Mouse (Mus musculus): ENCODE data around the gene Mt1. TPM values are rescaled to one million over a fixed set of nuclear protein-coding genes. Genes with fewer than 3 reads are reported as not detected.

Gene Mt1
- polyA plus RNA-seq, 1 experiment from 2014 or later = 57.4 TPM

DNA sequence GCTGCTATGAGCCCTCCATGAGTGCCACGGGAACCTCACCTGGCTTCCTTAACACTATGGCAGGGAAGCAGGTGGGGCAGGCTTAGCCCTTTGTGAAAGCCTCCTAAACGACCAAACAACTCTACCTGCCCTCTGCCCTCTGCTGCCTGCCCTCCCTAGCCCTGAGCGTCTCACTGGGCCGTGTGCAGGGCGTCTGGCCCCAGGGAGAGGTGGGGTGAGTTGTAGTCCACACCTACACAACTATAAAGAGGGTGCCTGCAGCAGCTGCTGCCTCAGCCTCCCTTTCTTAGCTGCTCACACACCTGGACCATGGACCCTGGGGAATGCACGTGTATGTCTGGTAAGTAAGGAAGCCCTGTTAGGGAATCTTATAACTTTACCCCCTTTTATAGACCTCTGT is 41.9 kb upstream of the Mt1 start, which contains the start of gene Mt4:
Gene Mt4 (plus strand): TSS at position 265 of the 400 bp plus-strand sequence.
- Histone ChIP-seq H3K4me2 (no peak within 1 kb of the TSS), H3K36me3 (ENCODE audit: insufficient read depth) (no peaks in the 10 kb centered on the region), H3K4me1 (ENCODE audit: insufficient read depth) (no peaks in the 10 kb centered on the region), H3K9me3 (ENCODE audit: low read depth, low read length) (no peaks in the 10 kb centered on the region), H3K9ac (no peak within 1 kb of the TSS), H3K27me3 (ENCODE audit: insufficient read depth, low read length) (no peaks in the 10 kb centered on the region), H3K4me3 (ENCODE audit: low read depth, low read length) (no peak within 1 kb of the TSS), H3K27ac (ENCODE audit: low read depth) (no peak within 1 kb of the TSS)
- ATAC-seq (ENCODE audit: insufficient read depth) (no peak), DNase-seq (no peak)
- TF ChIP-seq CTCF (IDR thresholded peaks at IDR 0.05; ENCODE audit: low read depth) = no peak
- 48% methylated on average over 6 of the region's 6 CpGs for WGBS

DNA sequence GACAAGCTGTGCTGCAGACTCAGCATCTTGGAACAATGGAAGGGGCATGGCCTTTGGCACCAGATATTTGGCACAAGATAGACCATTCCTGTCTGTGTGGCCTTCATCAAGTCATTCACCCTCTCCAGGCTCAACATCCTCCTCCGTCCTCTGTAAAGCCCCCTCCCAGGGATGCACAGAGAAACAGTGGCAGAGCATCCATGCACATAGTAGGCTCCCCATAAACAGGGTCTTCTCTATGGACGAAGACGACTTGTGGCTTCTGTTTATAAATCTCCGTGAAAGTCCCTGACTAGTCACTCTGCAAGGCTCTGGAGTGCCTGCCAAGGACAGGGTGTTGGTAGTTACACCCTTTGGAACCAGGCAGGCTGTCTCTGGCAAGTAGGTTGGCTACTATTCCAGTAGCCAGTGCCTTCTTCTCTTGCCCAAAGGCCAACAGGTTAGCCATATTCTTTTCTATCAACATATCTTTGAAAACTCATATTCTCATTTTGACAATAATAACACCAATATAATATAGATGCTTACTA is 38.6 kb upstream of the Mt1 start:
- Histone ChIP-seq H3K4me1 (ENCODE audit: insufficient read depth) (no peaks in the 10 kb centered on the region), H3K4me2 (no peak overlapping the region), H3K9ac (no peak overlapping the region), H3K27me3 (ENCODE audit: insufficient read depth, low read length) (no peaks in the 10 kb centered on the region), H3K36me3 (ENCODE audit: insufficient read depth) (no peaks in the 10 kb centered on the region), H3K4me3 (ENCODE audit: low read depth, low read length) (no peak overlapping the region), H3K27ac (ENCODE audit: low read depth) (no peak overlapping the region), H3K9me3 (ENCODE audit: low read depth, low read length) (no peaks in the 10 kb centered on the region)
- 85% methylated on average over 4 of the region's 4 CpGs for WGBS
- DNase-seq = no peak
- TF ChIP-seq CTCF (IDR thresholded peaks at IDR 0.05; ENCODE audit: low read depth) = no peak
- no peak for ATAC-seq (ENCODE audit: insufficient read depth)

DNA sequence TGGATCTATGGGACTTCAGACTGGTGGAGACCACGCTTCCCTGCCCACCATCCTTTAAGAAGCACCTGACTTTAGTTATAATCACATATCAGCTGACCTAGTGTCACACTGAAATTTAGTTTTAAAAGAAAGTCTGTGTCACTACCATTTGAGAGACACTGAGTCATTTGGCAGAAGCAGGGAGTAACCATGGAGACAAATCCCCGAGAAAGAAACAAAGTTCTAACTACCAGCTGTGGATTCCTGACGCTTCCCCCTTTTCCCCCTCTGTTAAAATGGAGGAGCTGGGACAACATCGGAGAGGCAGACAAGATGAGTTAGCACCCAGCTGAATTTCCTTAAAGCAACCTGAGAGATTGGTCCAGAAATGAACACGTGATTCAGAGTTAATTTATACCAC is 30.6 kb upstream of the Mt1 start:
- Histone ChIP-seq H3K4me1 (ENCODE audit: insufficient read depth) (no peaks in the 10 kb centered on the region), H3K27ac (ENCODE audit: low read depth) (no peak overlapping the region), H3K36me3 (ENCODE audit: insufficient read depth) (no peaks in the 10 kb centered on the region), H3K9ac (no peak overlapping the region), H3K4me2 (no peak overlapping the region), H3K4me3 (ENCODE audit: low read depth, low read length) (no peak overlapping the region), H3K27me3 (ENCODE audit: insufficient read depth, low read length) (peaks cover 5% of the 10 kb centered on the region; the same call in 1 of the 2 replicates), H3K9me3 (ENCODE audit: low read depth, low read length) (no peaks in the 10 kb centered on the region)
- ATAC-seq (ENCODE audit: insufficient read depth) (no peak), DNase-seq (no peak)
- 30% methylated on average over 5 of the region's 5 CpGs for WGBS
- no peak for TF ChIP-seq CTCF (IDR thresholded peaks at IDR 0.05; ENCODE audit: low read depth)

DNA sequence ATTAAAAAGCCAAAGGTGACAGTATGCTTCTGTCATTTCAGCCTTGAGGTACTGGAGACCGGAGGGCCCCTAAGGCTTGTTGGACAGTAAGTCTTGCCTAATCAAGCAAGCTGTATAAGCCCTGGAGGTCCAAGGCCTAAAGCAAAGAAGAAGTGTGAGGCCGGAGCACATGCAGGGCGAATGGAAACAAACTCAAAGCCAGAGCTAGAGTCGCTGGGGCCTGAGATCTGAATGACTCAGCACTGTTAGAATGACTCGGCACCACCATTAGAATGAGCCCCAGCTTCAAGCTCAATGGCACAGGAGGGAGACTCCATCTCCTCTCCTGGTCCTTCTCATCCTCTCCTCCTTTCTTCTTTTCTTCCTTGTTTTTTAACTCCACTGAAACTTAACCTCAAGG is 28.0 kb upstream of the Mt1 start:
- ATAC-seq (ENCODE audit: insufficient read depth) = no peak
- Histone ChIP-seq H3K9ac (no peak overlapping the region), H3K9me3 (ENCODE audit: low read depth, low read length) (no peaks in the 10 kb centered on the region), H3K27me3 (ENCODE audit: insufficient read depth, low read length) (peaks cover 8% of the 10 kb centered on the region; the same call in 1 of the 2 replicates), H3K4me1 (ENCODE audit: insufficient read depth) (0 out of 2 replicates have a peak, but pooled peaks cover 3% of the 10 kb centered on the region), H3K4me3 (ENCODE audit: low read depth, low read length) (no peak overlapping the region), H3K4me2 (no peak overlapping the region), H3K36me3 (ENCODE audit: insufficient read depth) (no peaks in the 10 kb centered on the region), H3K27ac (ENCODE audit: low read depth) (no peak overlapping the region)
- no peak for TF ChIP-seq CTCF (IDR thresholded peaks at IDR 0.05; ENCODE audit: low read depth)
- no peak for DNase-seq
- 74% methylated on average over 5 of the region's 5 CpGs for WGBS

DNA sequence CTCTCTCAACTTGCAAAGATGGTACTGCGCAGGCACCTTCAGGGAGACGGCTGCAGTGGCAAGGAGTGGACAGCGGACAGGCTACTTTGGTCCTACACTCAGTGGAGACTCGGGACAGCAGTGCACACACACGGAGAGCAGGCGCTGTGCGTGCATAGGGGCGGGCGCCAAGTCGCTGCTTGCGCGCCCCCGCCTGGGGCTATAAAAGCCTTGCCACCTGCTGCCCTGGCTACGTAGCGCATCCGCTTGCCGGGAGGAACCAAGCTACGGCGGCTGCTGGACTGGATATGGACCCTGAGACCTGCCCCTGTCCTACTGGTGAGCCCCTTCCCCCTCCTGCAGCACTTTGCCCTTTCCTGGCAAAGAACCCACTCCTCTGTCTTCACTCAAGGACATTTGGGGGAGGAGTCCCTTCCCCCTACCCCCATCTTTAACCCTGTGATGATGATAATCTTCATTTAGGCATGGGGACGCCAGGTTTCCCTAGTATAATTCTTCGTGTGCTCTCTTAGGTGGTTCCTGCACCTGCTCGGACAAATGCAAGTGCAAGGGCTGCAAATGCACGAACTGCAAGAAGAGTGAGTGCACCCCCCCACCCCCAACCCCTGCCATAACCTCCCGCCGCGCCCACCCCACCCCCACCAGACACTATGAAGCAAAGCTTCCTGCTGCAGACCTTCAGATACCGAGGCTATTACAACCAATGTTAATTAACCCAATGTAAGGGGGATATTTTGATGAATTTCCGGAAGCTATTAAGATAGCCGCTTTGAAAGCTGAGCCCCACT is 26.2 kb upstream of the Mt1 start, which contains the start of gene Mt3:
Gene Mt3 (plus strand): TSS at position 95 of the 788 bp plus-strand sequence.
- 2% methylated on average over 29 of the region's 29 CpGs for WGBS
- TF ChIP-seq CTCF (IDR thresholded peaks at IDR 0.05; ENCODE audit: low read depth) = peak; percentile 38
- Histone ChIP-seq H3K4me2 (peak within 1 kb of the TSS; percentile 61), H3K4me3 (ENCODE audit: low read depth, low read length) (peak within 1 kb of the TSS; percentile 19), H3K27me3 (ENCODE audit: insufficient read depth, low read length) (peaks cover 8% of the 10 kb centered on the region; the same call in 1 of the 2 replicates), H3K27ac (ENCODE audit: low read depth) (no peak within 1 kb of the TSS), H3K4me1 (ENCODE audit: insufficient read depth) (0 out of 2 replicates have a peak, but pooled peaks cover 3% of the 10 kb centered on the region), H3K36me3 (ENCODE audit: insufficient read depth) (no peaks in the 10 kb centered on the region), H3K9ac (0 out of 2 replicates have a peak within 1 kb of the TSS, but pooled peaks have one; percentile 16), H3K9me3 (ENCODE audit: low read depth, low read length) (no peaks in the 10 kb centered on the region)
- DNase-seq (peak; percentile 68), ATAC-seq (ENCODE audit: insufficient read depth) (peak; percentile 74)

DNA sequence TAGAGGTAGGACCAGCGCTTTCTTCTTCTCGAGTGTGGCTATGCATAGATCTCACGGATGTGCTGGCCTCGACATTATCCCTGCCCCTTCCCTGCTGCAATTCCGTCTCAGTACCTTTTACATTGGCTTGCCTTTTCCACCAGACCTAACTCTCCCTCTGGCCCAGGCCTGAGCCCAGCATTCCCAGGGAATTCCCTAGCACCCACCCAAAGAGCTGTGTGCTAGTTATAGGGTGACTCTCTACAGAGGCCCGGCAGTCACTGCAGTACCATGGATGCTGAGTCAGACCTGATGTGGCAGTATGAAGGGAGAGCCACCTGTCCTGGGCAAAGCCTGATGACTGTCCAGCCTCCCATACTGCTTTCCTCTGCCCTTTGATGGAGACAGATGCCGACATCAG is 25.4 kb upstream of the Mt1 start:
- Histone ChIP-seq H3K27me3 (ENCODE audit: insufficient read depth, low read length) (peaks cover 8% of the 10 kb centered on the region; the same call in 1 of the 2 replicates), H3K4me1 (ENCODE audit: insufficient read depth) (0 out of 2 replicates have a peak, but pooled peaks cover 3% of the 10 kb centered on the region), H3K36me3 (ENCODE audit: insufficient read depth) (no peaks in the 10 kb centered on the region), H3K9me3 (ENCODE audit: low read depth, low read length) (no peaks in the 10 kb centered on the region), H3K4me2 (no peak overlapping the region; the same call in 1 of the 2 replicates), H3K9ac (no peak overlapping the region), H3K4me3 (ENCODE audit: low read depth, low read length) (no peak overlapping the region), H3K27ac (ENCODE audit: low read depth) (no peak overlapping the region)
- TF ChIP-seq CTCF (IDR thresholded peaks at IDR 0.05; ENCODE audit: low read depth) = no peak
- DNase-seq (no peak), ATAC-seq (ENCODE audit: insufficient read depth) (no peak)
- WGBS = 32% methylated on average over 7 of the region's 7 CpGs

DNA sequence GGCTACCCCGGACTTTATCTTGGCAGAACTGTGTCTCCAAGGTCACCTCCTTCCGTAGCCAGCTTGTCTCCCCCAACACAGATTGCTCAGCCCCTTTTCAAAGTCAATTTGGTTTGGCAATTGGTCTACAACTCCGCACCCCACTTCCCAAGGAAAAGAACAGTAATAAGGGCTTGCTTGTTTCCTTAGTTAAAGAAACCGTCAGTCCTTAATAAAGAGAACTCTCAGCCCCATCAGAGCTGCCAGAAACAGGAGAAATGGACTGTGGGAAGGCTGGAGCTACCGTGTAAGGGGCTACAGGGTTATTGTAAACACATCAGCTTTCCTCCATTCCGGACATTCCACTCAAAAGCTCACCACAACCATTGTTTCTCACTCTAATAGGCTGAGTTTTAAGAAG is 24.3 kb upstream of the Mt1 start:
- ATAC-seq (ENCODE audit: insufficient read depth) (no peak), DNase-seq (peak; percentile 21)
- Histone ChIP-seq H3K27me3 (ENCODE audit: insufficient read depth, low read length) (peaks cover 8% of the 10 kb centered on the region; the same call in 1 of the 2 replicates), H3K4me1 (ENCODE audit: insufficient read depth) (0 out of 2 replicates have a peak, but pooled peaks cover 3% of the 10 kb centered on the region), H3K4me3 (ENCODE audit: low read depth, low read length) (no peak overlapping the region), H3K9me3 (ENCODE audit: low read depth, low read length) (no peaks in the 10 kb centered on the region), H3K9ac (no peak overlapping the region), H3K4me2 (no peak overlapping the region), H3K27ac (ENCODE audit: low read depth) (no peak overlapping the region), H3K36me3 (ENCODE audit: insufficient read depth) (no peaks in the 10 kb centered on the region)
- 24% methylated on average over 6 of the region's 6 CpGs for WGBS
- no peak for TF ChIP-seq CTCF (IDR thresholded peaks at IDR 0.05; ENCODE audit: low read depth)
